Mouse (Mus musculus): Measurements from ENCODE around the gene Mvb12b.

The Mvb12b gene

DNA sequence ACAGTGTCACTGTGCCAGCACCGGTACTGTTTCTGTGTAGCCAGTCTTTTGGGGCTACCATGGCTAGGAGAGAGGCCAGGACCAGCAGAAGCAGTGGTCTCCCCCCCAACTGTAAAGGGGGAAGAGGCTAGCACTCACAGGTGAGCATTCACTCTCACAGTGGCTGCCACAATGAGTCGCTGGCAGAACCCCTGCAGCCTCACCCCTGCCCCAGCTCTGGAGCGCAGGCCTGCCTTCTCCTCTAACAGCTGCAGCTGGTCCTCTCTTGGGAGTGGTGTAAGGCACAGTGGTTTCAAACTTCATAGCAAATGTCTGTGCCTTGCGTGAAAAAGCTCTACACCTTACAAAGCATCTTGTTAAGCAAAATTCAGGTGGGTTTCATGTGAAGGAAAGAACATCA lies 70.7 kb downstream of the Mvb12b start:
- DNase-seq (ENCODE audit: low read depth, low spot score): no peak

DNA sequence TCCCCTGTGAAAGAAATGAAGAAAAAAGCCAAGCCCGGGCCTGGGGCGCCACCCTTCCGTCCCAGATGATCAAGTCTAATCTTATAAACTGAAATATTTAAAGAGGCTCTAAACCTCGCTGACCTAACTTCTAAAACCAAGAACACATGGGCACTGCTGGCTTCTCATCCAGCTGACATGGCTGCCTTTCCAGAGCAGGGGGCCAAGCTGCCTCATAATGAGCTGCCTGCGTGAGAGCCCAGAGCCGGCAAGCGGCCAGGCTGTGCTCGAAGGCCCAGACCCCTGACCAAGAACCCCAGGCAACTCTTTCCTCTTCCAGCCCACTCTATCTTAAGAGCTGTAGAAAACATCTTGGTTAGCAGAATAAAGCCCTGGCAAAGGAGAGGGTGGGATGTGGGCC lies 73.2 kb downstream of the Mvb12b start:
- DNase-seq (ENCODE audit: low read depth, low spot score): no peak

DNA sequence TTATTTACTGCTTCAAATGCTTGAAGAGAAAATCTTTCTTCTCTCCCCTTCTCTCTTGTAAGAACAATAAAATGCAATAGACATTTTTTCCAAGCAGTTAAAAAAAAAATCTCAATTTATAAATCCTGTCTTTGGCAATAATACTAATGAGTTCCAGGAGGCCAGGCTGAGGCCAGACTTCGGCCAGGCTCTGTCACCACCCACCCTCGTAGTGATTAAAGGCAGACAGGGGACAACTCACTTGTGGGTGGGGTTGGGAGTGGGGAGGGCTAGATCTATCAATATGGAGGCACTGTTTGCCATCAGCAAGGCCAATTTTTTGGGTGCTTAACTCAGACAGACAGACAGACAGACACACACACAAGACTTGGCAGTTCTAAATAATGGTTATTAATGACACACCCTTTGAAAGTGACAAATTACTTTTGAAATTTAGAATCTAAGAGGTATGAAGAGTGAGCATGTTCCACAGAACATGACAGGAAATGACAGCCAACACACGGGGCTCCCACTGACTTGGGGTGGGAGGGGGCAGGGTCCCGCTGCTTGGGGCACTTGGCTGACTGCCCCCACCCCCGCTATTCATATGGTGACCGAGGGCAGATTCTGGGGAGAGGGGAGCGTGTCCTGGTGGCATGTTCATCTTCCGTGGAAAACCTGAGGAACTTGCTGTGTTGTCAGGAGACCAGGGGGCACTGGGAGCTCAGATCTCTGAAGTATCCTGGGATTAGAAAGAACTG lies 74.1 kb downstream of the Mvb12b start:
- no peak for DNase-seq (ENCODE audit: low read depth, low spot score)

DNA sequence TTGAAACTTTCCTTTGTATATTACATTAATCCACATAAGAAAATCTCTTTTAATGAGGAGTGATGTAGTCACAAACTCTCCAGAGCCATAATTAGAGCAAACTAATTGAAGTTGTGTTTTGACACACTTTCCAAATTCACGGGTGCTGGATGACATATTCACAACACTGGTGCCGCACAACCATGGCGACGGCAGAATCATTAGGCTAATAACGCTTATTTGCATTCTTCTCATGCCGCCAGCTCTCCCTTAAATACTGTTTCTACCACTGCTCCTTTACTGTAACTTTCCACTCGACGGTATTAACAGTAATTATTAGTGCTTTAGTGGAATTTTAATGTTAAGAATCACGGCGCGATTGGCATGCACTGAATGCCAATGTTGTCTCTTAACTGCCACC lies 74.8 kb downstream of the Mvb12b start:
- DNase-seq (ENCODE audit: low read depth, low spot score): no peak

DNA sequence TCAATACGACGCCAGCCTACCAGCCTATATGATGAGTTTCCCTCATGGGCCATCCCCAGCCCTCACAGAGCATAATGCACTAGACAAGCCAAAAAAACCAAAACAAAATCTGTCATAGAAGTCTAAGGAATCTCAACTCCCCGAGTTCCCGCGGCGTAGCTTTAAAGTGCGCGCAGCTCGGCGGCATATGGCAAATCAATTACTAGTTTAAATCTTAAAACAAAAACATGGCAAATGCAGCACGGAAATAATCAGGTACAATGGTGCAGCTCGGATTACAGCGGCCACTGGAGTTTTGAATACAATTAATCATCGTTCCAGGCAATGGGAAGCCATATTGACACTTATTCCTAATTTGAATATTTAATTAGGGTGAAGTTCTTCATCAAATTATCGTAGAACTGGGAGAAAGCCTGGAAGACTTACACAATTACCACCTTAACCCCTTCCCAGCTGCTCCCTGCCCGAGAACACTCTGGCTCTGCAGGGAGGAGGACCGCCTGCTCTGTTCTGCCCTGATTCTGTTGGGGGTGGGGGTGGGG lies 76.3 kb downstream of the Mvb12b start:
- DNase-seq (ENCODE audit: low read depth, low spot score): no peak

DNA sequence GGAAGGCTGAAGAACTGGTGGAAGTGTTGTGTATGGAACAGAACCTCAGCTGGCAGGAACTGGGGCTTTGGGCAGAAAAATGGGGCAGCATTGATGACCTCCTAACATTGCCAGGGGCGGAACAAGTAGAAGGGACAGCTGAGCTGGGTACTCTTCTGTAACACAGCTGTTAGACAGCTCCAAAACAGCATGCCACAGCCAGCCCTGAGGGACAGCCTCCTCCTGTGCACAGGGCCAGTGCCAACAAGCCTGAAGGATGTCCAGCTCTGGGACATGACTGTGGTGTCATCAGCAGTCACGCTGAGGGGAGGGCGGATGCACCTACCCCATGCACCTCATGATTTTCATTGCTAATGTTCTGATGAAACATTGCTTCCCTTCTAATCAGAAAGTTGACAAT lies 78.7 kb downstream of the Mvb12b start:
- no peak for DNase-seq (ENCODE audit: low read depth, low spot score)

DNA sequence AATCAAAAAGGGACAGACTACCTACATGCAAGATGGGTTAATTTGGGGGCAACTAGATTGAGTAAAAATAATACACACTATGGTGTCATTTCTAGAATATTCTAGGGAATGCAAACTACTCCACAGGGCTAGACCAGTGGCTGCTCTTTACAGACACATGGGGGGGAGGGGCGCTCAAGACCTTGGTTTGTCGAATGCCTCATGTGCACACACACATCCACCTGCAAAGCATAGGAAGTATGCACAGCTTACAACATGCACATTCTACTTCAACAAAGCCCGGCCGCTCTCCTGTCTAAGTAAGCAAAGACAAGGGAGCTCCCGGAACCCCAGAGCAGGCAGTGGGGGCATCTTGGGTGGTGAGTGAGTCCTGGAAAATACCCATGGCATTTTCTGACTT lies 79.7 kb downstream of the Mvb12b start:
- DNase-seq (ENCODE audit: low read depth, low spot score): no peak

DNA sequence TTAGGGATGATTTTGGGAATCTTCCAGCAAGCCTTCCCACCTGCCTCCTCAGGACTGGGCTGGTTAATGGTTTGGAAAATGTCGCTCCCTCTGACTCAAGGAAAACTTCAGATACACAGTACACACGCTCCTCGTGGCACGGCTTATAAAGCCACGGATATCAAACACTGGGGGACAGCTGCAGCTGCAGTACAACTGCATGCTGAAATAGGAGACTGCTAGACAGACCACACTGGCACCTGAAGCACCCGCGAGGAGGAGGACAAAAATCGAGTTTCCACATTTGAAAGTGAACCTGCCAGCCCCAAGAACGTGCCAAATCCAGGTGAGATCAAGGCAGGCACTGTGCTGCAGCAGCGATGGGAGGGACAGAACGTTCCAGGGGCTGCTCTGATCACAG lies 82.1 kb downstream of the Mvb12b start:
- no peak for DNase-seq (ENCODE audit: low read depth, low spot score)

DNA sequence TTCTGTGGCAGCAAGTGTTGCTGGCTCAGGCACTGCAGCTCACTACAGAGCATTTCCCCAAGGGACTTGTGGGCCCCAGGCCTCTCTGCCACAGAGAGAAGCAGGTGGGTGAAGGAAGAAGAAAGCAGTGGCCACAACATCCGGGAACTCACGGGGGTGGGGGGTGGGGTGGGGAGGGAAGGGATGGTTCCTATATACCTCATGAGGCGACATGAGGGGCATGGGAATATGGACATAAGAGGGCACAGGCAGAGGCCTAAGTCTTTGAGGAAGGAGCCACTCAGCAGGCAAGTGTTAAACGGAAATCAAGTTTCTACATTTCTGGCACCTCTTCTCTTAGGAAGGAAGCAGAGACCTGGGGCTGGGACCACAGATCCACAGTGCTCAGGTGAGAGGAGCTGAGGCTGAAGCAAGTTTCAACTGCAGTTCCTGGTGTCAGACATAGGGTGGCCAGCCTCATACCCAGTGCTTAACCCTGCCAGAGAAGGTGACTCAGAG lies 84.0 kb downstream of the Mvb12b start:
- DNase-seq (ENCODE audit: low read depth, low spot score): no peak

DNA sequence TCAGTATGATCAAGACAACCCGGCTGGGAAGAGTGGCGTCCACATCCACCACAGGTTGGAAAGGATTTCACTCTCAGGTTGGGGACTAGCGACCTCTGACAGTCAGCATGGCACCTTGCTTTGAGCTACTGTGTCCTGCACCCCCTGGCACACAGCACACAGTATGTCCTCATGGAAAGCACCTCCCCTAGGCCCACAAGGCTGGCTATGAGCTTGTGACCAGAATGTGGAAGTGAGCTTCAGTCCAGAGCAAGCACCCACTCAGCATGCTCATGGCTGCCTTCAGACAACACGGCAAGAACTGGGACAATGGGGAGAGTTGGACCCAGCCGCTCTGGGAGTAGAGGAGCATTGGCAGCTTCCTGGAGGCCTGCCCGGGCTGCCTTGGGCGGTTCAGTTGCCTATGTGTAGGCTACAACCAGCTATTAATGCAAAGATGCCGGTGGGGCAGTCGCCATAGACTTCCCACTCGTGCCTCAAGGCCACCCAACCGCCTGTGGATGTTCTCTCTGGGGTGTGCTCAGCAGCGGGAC lies 84.6 kb downstream of the Mvb12b start:
- no peak for DNase-seq (ENCODE audit: low read depth, low spot score)

DNA sequence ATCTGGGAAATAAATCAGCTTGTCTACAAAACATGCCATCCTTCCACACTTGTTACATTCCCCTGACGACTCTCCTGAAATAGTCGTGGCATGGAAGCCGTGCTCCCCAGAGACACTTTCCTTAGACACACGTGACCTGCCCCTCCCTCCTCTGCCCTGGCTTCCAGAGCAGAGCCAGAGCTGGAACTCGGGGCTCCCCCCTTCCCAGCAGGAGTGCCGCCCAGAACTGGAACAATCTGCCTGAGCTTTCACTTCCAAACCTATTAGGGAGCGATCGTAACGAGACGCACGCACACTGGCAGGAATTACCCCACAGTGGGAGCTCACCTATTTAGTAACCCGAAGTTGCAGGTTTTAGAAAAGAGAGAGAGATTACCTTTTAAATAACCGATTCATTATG lies 86.0 kb downstream of the Mvb12b start:
- no peak for DNase-seq (ENCODE audit: low read depth, low spot score)

DNA sequence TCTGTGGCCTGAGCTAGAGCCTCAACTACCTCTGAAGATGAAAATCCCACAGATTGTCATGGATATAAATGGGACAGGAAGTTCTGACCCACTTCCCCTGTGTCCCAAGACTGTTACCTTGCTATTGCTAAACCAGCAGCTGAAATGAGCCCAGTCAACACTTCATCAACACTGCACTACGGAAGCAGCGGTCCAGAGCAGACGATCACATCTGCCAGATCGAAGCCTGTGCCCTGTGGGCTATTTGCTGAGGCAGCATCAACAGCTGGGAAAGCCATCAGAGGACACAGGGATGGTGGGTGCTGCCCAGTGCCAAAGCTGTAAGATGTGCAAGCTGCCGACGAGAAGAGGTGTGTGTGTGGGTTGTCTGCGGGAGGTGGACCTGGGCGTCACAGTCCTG lies 86.4 kb downstream of the Mvb12b start:
- DNase-seq (ENCODE audit: low read depth, low spot score): no peak

DNA sequence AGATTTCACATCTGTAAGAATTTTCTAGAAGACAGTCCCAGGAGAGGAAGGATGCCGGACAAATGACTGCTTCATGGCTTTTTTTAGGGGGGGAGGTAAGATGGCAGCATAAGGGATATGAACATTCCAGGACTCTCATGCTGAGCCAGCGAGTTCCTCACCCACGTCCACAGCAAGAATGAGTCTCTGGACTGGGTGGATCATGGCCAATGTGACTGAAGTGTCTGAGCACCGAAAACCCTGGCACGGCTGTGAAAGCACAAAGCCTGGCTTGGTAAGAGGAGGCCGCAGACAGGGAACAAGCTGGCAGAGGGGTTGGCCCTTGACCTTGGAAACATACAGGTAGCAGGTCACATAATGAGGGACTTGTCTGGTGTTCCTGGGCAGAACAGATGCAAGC lies 87.5 kb downstream of the Mvb12b start:
- no peak for DNase-seq (ENCODE audit: low read depth, low spot score)

DNA sequence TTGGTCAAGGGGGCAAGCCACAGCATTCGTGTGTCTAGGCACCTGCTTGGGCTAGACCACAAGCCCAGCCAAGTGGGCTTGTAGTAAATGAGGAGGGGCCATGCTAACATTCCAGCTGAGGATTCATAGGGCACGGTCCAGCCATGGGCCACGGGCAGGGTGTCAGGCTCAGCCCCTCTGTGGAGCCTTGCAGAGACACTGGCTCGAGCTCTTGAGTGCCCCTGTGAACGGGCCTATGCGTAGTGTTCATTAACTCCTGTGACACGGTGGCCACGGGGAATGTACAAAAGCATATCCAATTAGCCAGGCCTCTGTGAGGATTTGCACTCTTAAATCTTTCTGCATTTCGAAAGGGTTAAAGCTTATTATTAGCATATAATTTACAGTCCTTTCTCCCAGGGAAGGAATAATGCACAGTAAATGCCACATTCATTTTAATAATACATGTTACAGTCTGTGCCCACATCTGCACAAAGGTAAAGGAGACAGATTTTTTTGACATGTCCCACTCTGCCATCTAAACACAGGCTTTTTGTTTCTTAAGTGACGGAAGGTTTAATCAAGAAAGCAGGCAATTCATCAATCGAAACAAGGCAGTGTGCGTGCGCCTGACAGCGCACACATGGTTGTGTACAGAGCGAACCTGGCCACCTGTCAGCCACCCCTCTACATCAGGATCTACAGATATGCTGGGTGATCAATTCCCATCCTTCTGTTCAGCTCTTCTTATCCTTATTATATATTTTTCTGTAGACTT lies 91.9 kb downstream of the Mvb12b start:
- no peak for DNase-seq (ENCODE audit: low read depth, low spot score)

DNA sequence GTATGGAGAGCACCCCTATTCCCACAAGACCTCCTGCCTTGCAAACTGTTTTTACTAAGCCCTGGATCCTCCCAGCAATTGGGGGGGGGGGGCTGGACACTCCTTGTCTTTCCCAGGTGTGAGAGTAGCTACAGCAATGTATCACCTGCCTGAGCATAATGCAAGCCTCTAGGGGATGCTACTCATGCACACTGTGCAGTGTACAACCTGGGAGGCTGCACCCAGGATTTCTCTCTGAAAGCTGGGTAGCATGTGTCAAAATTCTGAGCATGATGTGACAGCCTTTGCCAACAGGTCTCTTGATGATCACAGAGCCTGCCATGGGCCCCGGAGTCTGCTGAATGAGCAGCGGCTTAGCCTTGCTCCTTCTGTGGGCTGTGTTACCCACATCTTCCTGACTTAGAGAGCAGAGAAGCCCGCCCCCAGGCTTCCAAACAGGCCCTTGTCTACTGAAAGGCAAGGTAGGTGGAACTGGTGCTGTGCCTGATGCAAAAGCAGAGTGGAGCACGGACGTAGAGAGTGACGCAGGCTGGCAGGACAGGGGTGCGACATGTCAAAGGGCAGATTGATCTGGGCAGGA lies 92.7 kb downstream of the Mvb12b start:
- DNase-seq (ENCODE audit: low read depth, low spot score): no peak

DNA sequence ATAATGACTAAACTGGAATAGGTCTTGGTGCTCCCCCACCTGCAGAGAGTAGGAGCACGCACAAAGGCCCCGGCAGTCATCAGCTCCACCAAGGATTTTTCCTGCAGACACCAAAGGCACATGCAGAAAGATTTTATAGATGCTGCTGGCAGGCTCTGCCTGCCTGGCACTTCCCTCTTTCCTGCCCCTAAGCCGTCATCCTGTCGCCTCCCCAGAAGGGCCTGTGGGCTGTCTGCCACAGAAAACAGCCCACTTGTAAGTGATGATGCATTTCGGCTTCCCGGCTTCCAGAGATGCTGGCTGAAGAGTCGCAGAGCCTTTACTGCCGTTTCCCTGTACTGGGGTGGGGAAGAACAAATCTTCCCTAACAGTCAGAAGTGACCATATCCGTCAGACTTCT lies 93.3 kb downstream of the Mvb12b start:
- DNase-seq (ENCODE audit: low read depth, low spot score): no peak

DNA sequence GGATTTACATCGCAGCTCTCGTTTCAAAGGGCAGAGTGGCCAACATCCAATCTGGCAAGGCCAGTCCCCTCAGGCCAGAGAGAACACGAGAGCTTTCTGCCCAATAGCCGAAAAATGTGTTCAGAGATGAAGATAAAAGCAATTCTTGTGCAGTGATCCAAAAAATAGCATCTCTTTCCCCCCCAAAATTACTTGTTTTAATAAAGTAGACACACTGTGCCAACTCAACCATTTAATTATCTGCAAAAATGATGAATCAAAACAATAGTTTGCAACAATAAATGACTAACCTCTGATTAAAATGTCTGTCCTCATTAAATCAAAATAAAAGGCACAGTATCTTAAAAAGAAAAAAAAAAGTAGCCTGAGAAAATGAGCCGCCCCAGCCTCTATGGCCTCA lies 97.4 kb downstream of the Mvb12b start:
- no peak for DNase-seq (ENCODE audit: low read depth, low spot score)

DNA sequence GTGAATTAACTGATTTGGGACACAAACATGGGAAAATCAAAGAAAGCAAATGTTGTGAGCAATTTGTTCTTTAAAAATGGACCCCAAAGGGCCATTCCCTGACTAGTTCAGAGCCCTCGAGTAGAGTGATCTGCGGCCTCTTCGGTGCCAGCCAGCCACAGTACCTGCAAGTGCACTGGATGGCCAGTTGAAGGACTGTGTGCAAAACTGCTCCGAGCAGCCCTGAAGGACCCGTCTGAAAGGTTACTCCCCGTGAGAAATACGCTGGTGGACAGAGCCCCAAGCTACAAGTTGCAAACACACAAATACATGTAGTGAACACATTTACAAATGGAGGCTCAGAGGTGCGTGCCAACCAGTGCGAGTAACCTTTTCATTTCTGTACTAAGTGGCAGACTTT lies 98.0 kb downstream of the Mvb12b start:
- DNase-seq (ENCODE audit: low read depth, low spot score): no peak

DNA sequence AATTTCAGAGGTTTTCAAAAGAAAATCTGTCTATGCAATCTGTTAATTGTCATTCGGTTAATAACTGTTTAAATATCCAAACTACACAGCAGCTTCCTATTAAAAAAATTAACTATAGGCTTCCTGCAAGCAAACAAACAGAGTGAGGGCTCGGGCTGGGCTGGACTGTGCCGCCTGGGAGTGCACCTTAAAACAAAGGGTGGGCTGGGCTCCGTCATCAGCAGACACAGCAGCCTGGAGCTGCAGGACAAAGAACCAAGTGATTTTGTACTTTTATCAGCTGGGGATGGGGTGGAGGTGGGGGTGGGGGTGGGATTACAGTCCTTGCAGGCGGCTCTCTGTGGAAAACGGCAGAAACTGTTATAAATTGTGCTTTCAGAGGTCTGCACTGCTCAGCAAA lies 98.5 kb downstream of the Mvb12b start:
- DNase-seq (ENCODE audit: low read depth, low spot score): no peak

DNA sequence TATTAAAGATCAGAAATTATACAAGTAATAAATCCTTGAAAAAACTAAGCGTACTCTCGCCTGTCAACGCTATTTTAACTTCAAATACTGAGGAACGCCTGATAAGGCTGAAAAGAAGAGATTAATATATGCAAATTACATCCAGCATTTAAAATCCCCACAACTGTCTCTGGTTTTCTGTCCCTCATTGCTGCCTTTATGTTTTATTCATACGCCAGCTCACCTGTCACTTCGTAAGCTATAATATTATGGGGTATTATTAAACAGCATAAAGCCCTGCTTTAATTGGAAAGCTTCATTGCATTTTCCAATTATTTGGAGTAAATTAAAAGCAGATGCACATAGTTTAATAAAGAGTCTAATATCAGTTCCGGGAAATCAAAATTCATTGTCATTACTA lies 98.9 kb downstream of the Mvb12b start:
- DNase-seq (ENCODE audit: low read depth, low spot score): no peak

DNA sequence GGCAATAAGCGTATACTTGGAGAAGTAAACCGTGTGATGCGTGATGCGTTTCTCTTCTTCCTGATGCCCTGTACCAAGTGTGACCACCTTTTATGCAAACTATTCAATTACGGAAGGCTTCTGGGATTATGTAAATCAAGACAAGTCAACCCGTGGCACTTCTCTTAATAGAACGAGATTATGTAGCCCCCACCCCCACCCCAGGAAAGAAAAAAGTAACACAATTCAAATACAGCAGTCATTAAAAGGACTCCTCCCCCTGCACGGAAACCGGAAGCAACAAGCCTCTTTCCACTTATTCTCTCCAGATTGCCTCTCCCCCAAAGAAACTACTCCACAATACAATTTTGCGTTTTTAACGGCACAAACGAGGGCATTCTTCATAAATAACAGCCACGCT lies 99.6 kb downstream of the Mvb12b start:
- DNase-seq (ENCODE audit: low read depth, low spot score): no peak

DNA sequence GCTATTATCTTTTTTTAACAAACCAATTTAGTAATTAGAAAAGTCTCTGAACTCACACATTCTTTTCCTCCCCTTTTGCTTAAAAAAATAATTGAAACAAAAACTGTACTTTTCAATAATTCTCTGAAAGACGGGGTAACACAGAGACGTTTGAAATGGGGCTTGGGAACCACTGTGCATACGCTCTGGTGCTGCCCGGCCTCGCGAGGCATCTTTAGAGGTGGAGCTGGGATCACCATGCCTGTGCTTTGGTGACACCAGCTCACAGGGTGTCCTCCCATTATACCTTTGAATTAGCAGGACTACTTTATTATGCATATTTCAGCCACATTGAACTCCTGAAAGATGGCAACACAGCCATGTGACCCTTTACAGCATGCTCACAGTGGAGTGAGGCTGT lies 101.7 kb downstream of the Mvb12b start:
- DNase-seq (ENCODE audit: low read depth, low spot score): no peak
